Mouse (Mus musculus): ENCODE measurements around the gene Calcr. TPM values are rescaled to one million over a fixed set of nuclear protein-coding genes. Genes with fewer than 3 reads are reported as not detected.

The Calcr gene
- 0.15 and 0.18 TPM in 2 replicates for polyA plus RNA-seq (2015; fragmentation: Nextera tagmentation; extraction: Ambion mirVana)

- H3K27me3 ChIP-seq (ENCODE audit: control insufficient read depth, insufficient read depth, low read length) = peaks cover 41% of the 10 kb centered on the region
- ATAC-seq (replicated peaks; ENCODE audit: extremely low read depth, insufficient read depth, low FRiP score) = no peak
- peaks cover 4% of the 10 kb centered on the region for H3K4me1 ChIP-seq (ENCODE audit: control insufficient read depth, insufficient read depth, low read length)
- H3K4me3 ChIP-seq (ENCODE audit: low read length) = peak within 1 kb of the TSS; percentile 54
- H3K36me3 ChIP-seq (ENCODE audit: control insufficient read depth, insufficient read depth) = no peaks in the 10 kb centered on the region
- H3K9me3 ChIP-seq (replicated peaks; ENCODE audit: control insufficient read depth, low read length) = no peaks in the 10 kb centered on the region
- H3K9ac ChIP-seq (ENCODE audit: low read length) = no peak within 1 kb of the TSS
- H3K27ac ChIP-seq (ENCODE audit: low read length) = no peak within 1 kb of the TSS
- peak within 1 kb of the TSS; percentile 69 for H3K4me2 ChIP-seq (ENCODE audit: low read depth, low read length)
- 2% methylated on average over 12 of the region's 12 CpGs for WGBS
Measured at GRCm38 (mm10) chr6:3764230-3764764, at the start of gene Calcr. Calcr (minus strand) TSS chr6:3764714.

GRCm38 (mm10) chr6:3767485-3767884, 3.0 kb upstream of the Calcr start:
- Histone ChIP-seq H3K36me3 (ENCODE audit: control insufficient read depth, insufficient read depth) (no peaks in the 10 kb centered on the region), H3K4me1 (ENCODE audit: control insufficient read depth, insufficient read depth, low read length) (peaks cover 4% of the 10 kb centered on the region), H3K4me2 (ENCODE audit: low read depth, low read length) (no peak overlapping the region), H3K9ac (ENCODE audit: low read length) (no peak overlapping the region), H3K27ac (ENCODE audit: low read length) (no peak overlapping the region), H3K4me3 (ENCODE audit: low read length) (no peak overlapping the region), H3K27me3 (ENCODE audit: control insufficient read depth, insufficient read depth, low read length) (peaks cover 36% of the 10 kb centered on the region), H3K9me3 (replicated peaks; ENCODE audit: control insufficient read depth, low read length) (no peaks in the 10 kb centered on the region)
- 77% methylated on average over 2 of the region's 2 CpGs for WGBS
- no peak for ATAC-seq (replicated peaks; ENCODE audit: extremely low read depth, insufficient read depth, low FRiP score)

GRCm38 (mm10) chr6:3763171-3763967, 1.1 kb downstream of the Calcr start:
- Histone ChIP-seq H3K27me3 (ENCODE audit: control insufficient read depth, insufficient read depth, low read length) (peaks cover 41% of the 10 kb centered on the region), H3K9ac (ENCODE audit: low read length) (no peak overlapping the region), H3K4me1 (ENCODE audit: control insufficient read depth, insufficient read depth, low read length) (peaks cover 4% of the 10 kb centered on the region), H3K4me2 (ENCODE audit: low read depth, low read length) (peak overlapping the region; percentile 69), H3K9me3 (replicated peaks; ENCODE audit: control insufficient read depth, low read length) (no peaks in the 10 kb centered on the region), H3K27ac (ENCODE audit: low read length) (no peak overlapping the region), H3K36me3 (ENCODE audit: control insufficient read depth, insufficient read depth) (no peaks in the 10 kb centered on the region), H3K4me3 (ENCODE audit: low read length) (peak overlapping the region; percentile 54)
- no peak for ATAC-seq (replicated peaks; ENCODE audit: extremely low read depth, insufficient read depth, low FRiP score)
- under 1% methylated on average over 39 of the region's 39 CpGs for WGBS

- Histone ChIP-seq H3K9me3 (replicated peaks; ENCODE audit: control insufficient read depth, low read length) (no peaks in the 10 kb centered on the region), H3K4me2 (ENCODE audit: low read depth, low read length) (no peak overlapping the region), H3K4me3 (ENCODE audit: low read length) (no peak overlapping the region), H3K27me3 (ENCODE audit: control insufficient read depth, insufficient read depth, low read length) (no peaks in the 10 kb centered on the region), H3K36me3 (ENCODE audit: control insufficient read depth, insufficient read depth) (no peaks in the 10 kb centered on the region), H3K27ac (ENCODE audit: low read length) (no peak overlapping the region), H3K4me1 (ENCODE audit: control insufficient read depth, insufficient read depth, low read length) (no peaks in the 10 kb centered on the region), H3K9ac (ENCODE audit: low read length) (no peak overlapping the region)
- 65% methylated on average over 3 of the region's 3 CpGs for WGBS
- no peak for ATAC-seq (replicated peaks; ENCODE audit: extremely low read depth, insufficient read depth, low FRiP score)
Measured at GRCm38 (mm10) chr6:3751576-3751975, 12.9 kb downstream of the Calcr start.

GRCm38 (mm10) chr6:3749624-3750023, 14.9 kb downstream of the Calcr start:
- no peaks in the 10 kb centered on the region for H3K4me1 ChIP-seq (ENCODE audit: control insufficient read depth, insufficient read depth, low read length)
- no peaks in the 10 kb centered on the region for H3K27me3 ChIP-seq (ENCODE audit: control insufficient read depth, insufficient read depth, low read length)
- no peak overlapping the region for H3K4me3 ChIP-seq (ENCODE audit: low read length)
- H3K9ac ChIP-seq (ENCODE audit: low read length) = no peak overlapping the region
- H3K36me3 ChIP-seq (ENCODE audit: control insufficient read depth, insufficient read depth) = no peaks in the 10 kb centered on the region
- H3K9me3 ChIP-seq (replicated peaks; ENCODE audit: control insufficient read depth, low read length) = no peaks in the 10 kb centered on the region
- H3K4me2 ChIP-seq (ENCODE audit: low read depth, low read length) = no peak overlapping the region
- no peak for ATAC-seq (replicated peaks; ENCODE audit: extremely low read depth, insufficient read depth, low FRiP score)
- WGBS = 80% methylated on average over 5 of the region's 5 CpGs
- H3K27ac ChIP-seq (ENCODE audit: low read length) = no peak overlapping the region

GRCm38 (mm10) chr6:3745546-3745945, 19.0 kb downstream of the Calcr start:
- WGBS = 26% methylated on average over 2 of the region's 2 CpGs
- ATAC-seq (replicated peaks; ENCODE audit: extremely low read depth, insufficient read depth, low FRiP score) = no peak
- Histone ChIP-seq H3K4me3 (ENCODE audit: low read length) (no peak overlapping the region), H3K27me3 (ENCODE audit: control insufficient read depth, insufficient read depth, low read length) (no peaks in the 10 kb centered on the region), H3K4me1 (ENCODE audit: control insufficient read depth, insufficient read depth, low read length) (no peaks in the 10 kb centered on the region), H3K27ac (ENCODE audit: low read length) (no peak overlapping the region), H3K9me3 (replicated peaks; ENCODE audit: control insufficient read depth, low read length) (no peaks in the 10 kb centered on the region), H3K4me2 (ENCODE audit: low read depth, low read length) (no peak overlapping the region), H3K9ac (ENCODE audit: low read length) (no peak overlapping the region), H3K36me3 (ENCODE audit: control insufficient read depth, insufficient read depth) (no peaks in the 10 kb centered on the region)

- H3K27me3 ChIP-seq (ENCODE audit: control insufficient read depth, insufficient read depth, low read length) = no peaks in the 10 kb centered on the region
- no peak for ATAC-seq (replicated peaks; ENCODE audit: extremely low read depth, insufficient read depth, low FRiP score)
- H3K36me3 ChIP-seq (ENCODE audit: control insufficient read depth, insufficient read depth) = no peaks in the 10 kb centered on the region
- H3K9me3 ChIP-seq (replicated peaks; ENCODE audit: control insufficient read depth, low read length) = no peaks in the 10 kb centered on the region
- no peaks in the 10 kb centered on the region for H3K4me1 ChIP-seq (ENCODE audit: control insufficient read depth, insufficient read depth, low read length)
- H3K4me2 ChIP-seq (ENCODE audit: low read depth, low read length) = no peak overlapping the region
- 57% methylated on average over 7 of the region's 7 CpGs for whole genome bisulfite sequencing
- no peak overlapping the region for H3K27ac ChIP-seq (ENCODE audit: low read length)
- H3K4me3 ChIP-seq (ENCODE audit: low read length) = no peak overlapping the region
- no peak overlapping the region for H3K9ac ChIP-seq (ENCODE audit: low read length)
Measured at GRCm38 (mm10) chr6:3741996-3742713, 22.4 kb downstream of the Calcr start.

- H3K4me1 ChIP-seq (ENCODE audit: control insufficient read depth, insufficient read depth, low read length) = no peaks in the 10 kb centered on the region
- no peak for ATAC-seq (replicated peaks; ENCODE audit: extremely low read depth, insufficient read depth, low FRiP score)
- no peak overlapping the region for H3K27ac ChIP-seq (ENCODE audit: low read length)
- H3K36me3 ChIP-seq (ENCODE audit: control insufficient read depth, insufficient read depth) = no peaks in the 10 kb centered on the region
- H3K9me3 ChIP-seq (replicated peaks; ENCODE audit: control insufficient read depth, low read length) = no peaks in the 10 kb centered on the region
- H3K9ac ChIP-seq (ENCODE audit: low read length) = no peak overlapping the region
- H3K27me3 ChIP-seq (ENCODE audit: control insufficient read depth, insufficient read depth, low read length) = no peaks in the 10 kb centered on the region
- H3K4me2 ChIP-seq (ENCODE audit: low read depth, low read length) = no peak overlapping the region
- no peak overlapping the region for H3K4me3 ChIP-seq (ENCODE audit: low read length)
- 36% methylated on average over 11 of the region's 11 CpGs for WGBS
Measured at GRCm38 (mm10) chr6:3741296-3741695, 23.2 kb downstream of the Calcr start.

Data from heart, embryonic 16.5 days (tissue).